Mouse (Mus musculus) urinary bladder, postnatal 14 days (tissue): ENCODE measurements around the gene Gm36176.
"Not testable (repeated sequence)": the region's sequence is repeated elsewhere in the genome, so short reads cannot be mapped to it uniquely, and the experiment has no call there.

Experiments
- DNase-seq: peaks from one replicate; pipeline ENCODE4 v3.0.0; 2021; ENCODE audit warnings: low spot score

The Gm36176 gene

GRCm38 (mm10) chr10:77846503-77846902 is at the start of gene Gm36176:
Gene Gm36176, plus strand, starts transcription at chr10:77846803.
- no peak for DNase-seq

DNA sequence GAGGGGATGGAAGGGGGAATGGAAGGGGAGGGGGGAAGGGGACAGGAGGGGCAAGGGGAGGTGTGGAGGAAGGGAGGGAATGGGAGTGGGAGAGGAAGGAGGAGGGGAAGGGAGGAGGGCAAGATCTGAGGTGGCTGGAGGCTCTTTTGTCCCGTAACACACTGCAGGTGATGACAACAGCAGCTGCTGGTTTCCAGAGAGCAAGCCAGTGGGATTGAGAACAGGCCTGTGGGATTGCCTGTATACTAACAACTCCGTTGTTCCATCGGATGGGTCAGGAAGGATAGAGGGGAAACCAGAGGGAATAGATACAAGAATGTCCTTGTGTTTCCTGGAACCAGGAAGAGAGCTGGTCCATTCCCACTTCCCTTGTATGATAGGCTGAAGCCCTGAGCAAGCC is 48.9 kb upstream of the Gm36176 start:
- no peak for DNase-seq

DNA sequence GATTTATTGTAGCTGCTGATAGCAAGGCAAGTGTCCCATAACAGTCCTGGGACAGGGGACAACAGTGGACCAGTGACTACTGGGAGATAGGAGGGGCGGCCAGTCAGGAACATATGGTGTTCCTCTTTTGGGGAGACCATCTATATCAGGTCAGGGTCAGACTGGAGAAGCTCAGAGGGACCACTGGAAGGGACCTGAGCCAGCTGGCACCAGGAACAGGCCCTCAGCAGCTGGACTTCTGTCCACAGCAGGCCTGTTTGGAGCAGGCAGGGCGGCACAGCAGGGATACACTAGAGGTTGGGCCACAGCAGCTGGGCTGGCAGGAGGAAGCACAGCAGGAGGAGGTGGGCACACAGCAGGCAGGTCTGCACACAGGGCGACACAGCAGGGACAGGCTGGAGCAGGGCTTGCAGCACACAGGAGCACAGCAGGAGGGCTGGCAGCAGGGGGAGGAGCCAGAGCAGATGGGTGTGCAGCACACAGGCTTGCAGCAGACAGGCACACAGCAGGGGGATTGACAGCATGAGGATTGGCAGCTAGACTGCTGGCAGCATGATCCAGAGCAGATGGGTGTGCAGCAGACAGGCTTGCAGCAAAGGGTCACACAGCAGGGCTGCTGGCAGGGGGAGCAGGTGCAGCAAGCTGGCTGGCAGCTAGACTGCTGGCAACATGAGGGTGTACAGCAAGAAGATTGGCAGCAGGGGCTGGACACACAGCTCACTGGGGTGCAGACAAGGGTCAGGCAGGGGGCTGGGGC is 48.3 kb upstream of the Gm36176 start:
- DNase-seq: not testable (repeated sequence)

DNA sequence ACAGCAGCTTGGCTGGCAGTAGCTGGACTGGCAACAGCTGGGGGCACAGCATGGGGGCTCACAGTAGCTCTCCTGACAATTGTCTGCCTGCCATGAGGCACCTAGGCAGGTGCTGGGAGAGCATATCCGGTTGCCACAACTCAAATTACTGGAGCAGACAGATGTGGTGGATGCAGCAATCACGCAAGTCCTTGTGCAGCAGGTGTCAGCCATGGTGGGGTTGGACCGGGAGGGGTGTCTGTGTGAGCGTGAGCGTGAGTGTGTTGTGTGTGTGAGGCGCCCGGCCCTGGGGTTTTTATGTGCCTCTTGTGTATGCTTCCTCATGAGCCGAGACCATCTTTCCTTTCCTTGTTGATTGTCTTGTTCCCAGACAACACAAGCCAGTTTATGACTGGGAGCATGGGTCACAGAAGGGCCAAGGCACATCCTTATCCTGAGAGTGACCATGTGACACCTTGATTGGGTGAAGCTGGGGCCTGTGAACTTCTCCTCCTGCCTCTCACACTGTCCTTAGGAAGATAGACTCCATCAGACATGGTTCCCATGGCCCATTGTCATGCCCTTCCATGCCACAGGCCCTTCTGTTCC is 47.6 kb upstream of the Gm36176 start, which contains the start of gene Gm19668:
Gm19668 (minus strand) TSS at position 213 of the 588 bp plus-strand sequence.
- no peak for DNase-seq

- DNase-seq: no peak
Measured at GRCm38 (mm10) chr10:77804095-77804494, 42.5 kb upstream of the Gm36176 start.

GRCm38 (mm10) chr10:77811743-77812142 is 34.9 kb upstream of the Gm36176 start, which contains the start of gene Gm9507:
Gene Gm9507, minus strand, starts transcription at chr10:77811843.
- no peak for DNase-seq

- no peak for DNase-seq
Measured at GRCm38 (mm10) chr10:77814382-77814781, 32.2 kb upstream of the Gm36176 start, which contains the start of gene Gm2696. Gene Gm2696, plus strand, starts transcription at chr10:77814682.

DNA sequence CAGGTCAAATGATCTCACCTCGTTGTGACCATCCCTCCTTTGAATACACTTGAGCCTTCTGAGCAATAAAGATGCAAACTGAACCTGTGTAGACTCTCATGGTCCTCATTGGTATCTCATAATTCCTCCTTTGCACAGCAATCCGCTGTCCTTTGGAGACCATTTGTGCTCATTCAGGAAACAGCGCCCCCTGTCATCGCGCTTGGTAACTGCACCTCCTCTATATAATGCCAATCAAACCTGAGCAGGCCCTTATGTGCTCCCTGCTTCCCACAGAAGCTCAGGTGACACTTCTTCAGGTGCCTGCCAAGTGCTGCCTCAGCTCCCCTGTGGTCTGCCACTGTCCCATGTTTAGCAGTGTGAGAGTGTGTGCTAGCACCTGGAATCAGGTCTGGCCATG is 31.1 kb upstream of the Gm36176 start:
- DNase-seq: peak; percentile 16

- DNase-seq: no peak
Measured at GRCm38 (mm10) chr10:77818523-77818922, 28.1 kb upstream of the Gm36176 start.

DNA sequence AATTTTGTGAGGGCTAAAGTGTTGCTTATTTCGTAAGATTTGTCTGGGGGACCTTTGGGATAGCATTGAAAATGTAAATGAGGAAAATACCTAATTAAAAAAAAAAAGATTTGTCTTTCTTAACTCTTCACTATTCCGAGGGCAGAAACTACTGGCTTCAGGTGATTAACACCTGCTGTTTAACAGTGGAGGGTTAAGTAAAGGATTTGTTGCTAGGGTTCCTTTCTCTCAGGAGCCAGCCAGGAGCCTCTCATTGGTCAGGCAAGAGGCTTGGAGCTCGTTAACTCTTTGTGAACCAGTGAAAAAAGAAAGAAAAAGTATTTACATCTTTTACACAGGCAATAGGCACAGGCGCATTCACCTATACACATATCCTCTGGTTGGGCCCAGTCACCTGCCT is 27.4 kb upstream of the Gm36176 start:
- no peak for DNase-seq

GRCm38 (mm10) chr10:77826951-77827350 is 19.7 kb upstream of the Gm36176 start, which contains the start of gene Krtap10-4:
Gene Krtap10-4, minus strand, starts transcription at chr10:77827095.
- DNase-seq: no peak

DNA sequence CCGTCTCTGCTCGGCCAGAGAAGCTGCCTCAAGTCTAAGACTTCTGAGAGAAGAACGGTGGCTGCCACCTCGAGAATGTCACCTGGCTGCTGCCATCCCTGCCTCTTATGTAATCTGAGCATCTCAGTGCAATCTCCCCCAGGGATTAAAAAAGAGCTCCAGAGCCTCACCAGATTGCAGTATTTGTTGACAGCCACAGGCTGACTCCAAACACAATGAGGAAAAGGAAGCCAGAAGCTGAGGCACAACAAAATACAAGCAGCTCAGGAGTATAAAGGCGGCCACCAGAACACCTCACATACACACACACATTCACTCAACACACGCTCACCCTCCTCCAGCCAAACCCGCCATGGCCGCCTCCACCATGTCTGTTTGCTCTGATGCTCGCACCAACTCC is 11.0 kb upstream of the Gm36176 start, which contains the start of gene Krtap10-10:
Krtap10-10 (plus strand) TSS at position 301 of the 400 bp plus-strand sequence.
- DNase-seq: no peak

DNA sequence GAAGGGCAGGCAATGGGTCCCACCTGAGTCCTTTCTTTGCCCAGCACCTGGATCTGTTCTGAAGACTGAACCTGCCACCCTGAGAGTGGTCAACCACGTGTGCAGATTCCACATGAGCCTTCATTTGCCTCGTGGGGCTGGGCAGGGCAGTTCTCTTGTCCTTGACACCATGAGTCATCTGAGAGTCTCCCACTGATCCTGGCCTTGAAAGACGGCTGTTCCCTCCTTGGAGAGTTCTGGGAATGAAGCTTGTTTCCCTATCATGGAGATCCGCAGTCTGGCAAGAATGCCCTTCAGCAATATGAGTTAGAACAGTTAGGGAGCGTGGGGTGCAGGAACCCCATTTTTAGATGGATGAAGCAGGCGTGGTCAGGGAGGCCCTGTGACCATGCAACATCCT is 7.6 kb upstream of the Gm36176 start:
- no peak for DNase-seq

DNA sequence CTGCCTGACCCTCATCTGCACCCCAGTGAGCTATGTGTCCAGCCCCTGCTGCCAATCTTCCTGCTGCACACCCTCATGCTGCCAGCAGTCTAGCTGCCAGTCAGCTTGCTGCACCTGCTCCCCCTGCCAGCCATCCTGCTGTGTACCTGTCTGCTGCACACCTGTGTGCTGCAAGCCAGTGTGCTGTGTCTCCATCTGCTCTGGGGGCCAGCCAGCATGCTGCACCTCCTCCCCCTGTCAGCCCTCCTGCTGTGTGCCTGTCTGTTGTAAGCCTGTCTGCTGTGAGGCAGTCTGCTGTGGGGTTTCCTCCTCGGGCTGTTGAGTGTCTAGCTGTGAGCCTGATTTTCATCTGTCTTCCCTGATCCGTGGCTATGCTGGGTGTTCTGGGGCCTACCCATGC is 358 bp downstream of the Gm36176 start:
- no peak for DNase-seq

GRCm38 (mm10) chr10:77847538-77847937 is 935 bp downstream of the Gm36176 start:
- no peak for DNase-seq

- no peak for DNase-seq
Measured at GRCm38 (mm10) chr10:77852559-77852958, 6.0 kb downstream of the Gm36176 start, which contains the start of gene Gm10318. Gene Gm10318, plus strand, starts transcription at chr10:77852859.

DNA sequence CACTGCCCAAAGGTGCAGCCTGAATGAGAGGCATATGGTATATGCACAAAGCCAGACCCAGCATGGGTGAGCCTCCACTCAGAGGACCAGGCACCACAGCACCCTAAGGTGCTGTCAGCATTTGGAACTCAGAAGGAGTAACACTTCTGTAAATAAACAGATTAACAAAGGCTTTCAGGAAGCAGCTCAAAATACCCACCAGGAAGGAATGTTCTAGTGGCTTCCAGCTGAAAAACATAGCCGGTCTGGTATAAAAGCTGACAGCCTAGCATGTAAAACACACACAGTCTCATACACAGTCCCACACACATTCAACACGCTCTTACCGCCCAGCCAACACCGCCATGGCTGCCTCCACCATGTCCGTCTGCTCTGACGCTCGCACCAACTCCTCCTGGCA is 15.1 kb downstream of the Gm36176 start, which contains the start of gene Gm3285:
Gm3285 (plus strand) TSS at position 301 of the 400 bp plus-strand sequence.
- DNase-seq: no peak

- DNase-seq: peak; percentile 84
Measured at GRCm38 (mm10) chr10:77864067-77864761, 17.6 kb downstream of the Gm36176 start.

GRCm38 (mm10) chr10:77864762-77865143 is 18.1 kb downstream of the Gm36176 start:
- no peak for DNase-seq

DNA sequence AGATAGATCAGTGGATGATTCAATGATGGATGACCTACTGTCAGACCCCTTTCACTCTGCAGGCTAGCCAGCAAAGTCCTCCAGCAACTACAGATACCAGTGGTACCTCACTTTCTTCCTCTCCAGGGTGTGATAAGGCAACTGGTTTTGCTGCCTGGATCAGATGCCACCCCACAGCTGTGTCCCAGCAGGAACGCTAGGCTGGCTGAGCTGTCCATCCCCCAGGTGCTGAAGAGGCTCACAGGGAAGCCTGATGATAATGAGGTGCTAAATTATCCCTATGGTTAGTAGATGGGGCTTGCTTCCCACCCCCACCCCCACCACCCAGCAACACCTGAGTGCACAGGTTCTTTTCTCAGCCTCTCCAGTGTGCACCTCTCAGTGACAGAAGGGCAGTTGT is 20.9 kb downstream of the Gm36176 start:
- DNase-seq: no peak

DNA sequence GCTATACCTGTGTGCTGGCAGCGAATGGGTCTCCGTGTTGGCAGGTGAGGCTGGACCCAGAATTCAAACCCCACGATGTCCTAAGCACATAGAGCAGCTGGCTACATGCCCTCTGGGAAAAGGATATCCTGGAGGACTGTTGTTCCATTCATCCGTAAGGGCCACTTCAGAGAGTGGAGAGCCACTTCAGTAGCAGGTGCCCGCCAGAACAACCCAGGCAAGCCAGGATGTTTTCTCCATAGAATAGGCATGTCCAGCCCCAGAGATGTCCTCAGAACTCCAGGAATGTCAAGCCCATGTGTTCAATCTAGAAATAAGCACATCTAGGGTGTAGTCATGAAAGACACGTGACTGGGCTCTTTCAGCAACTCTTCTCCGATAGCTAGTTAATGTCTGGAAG is 23.0 kb downstream of the Gm36176 start:
- no peak for DNase-seq

DNA sequence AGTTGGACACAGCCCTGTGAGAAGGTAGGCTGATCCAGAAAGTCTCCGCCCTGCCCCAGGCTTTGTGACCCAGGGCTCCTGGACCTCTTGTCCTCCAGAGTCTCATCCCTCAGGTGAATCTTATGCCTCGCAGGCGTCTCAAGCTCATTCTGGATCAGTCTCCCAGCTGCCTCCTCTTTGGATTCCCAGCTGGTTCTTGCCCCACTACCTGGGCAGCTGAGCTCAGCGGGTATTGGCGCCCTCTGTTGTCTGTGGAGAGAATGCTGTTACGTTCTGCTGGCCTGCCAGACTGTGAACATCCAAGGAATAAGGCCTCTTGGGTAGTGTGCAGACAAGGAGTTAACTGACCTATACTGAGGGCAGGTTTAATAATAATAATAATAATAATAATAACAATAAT is 32.4 kb downstream of the Gm36176 start:
- peak; percentile 51 for DNase-seq

- no peak for DNase-seq
Measured at GRCm38 (mm10) chr10:77880305-77880704, 33.7 kb downstream of the Gm36176 start.
